Mouse (Mus musculus): ENCODE results near the gene Sugp2. TPM values are rescaled to one million over a fixed set of nuclear protein-coding genes. Genes with fewer than 3 reads are reported as not detected.
A peak's percentile ranks its signal among the peaks of the same experiment; 100 is the strongest.
"Not testable (repeated sequence)": the region's sequence is repeated elsewhere in the genome, so short reads cannot be mapped to it uniquely, and the experiment has no call there.

Gene Sugp2
- polyA plus RNA-seq, 1 experiment from 2014 or later, result 24.4 TPM

- Histone ChIP-seq H3K36me3 (no peaks in the 10 kb centered on the region), H3K27ac (0 out of 2 replicates have a peak overlapping the region, but pooled peaks have one; percentile 90), H3K4me1 (peaks cover 56% of the 10 kb centered on the region)
Observed at GRCm38 (mm10) chr8:70211275-70211674, 22.8 kb upstream of the Sugp2 start.

DNA sequence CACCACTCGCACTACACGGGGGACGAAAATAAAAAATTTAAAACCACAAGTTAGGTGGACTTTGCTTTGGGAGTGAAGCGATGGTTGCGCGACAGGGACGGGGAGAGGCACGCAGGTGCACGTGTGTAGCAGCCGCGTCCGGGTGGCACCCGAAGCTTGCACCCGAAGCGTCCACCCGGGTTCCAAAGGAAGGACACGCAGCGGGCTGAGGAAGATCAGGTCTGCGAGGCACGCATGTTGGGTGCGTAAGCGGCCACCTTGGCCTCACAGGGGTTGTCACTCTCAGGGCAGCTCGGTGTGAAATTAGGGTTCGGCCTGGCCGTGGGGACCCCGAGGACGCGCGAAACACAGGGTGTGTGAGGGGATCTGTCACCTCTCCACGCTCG, 22.3 kb upstream of the Sugp2 start:
- Histone ChIP-seq H3K9ac (peak overlapping the region; percentile 86), H3K27ac (peak overlapping the region; percentile 90), H3K4me1 (peaks cover 56% of the 10 kb centered on the region), H3K27me3 (replicated peaks) (no peaks in the 10 kb centered on the region), H3K4me3 (peak overlapping the region; percentile 72), H3K9me3 (replicated peaks) (no peaks in the 10 kb centered on the region), H3K36me3 (no peaks in the 10 kb centered on the region), H3K4me2 (peak overlapping the region; percentile 98)
- WGBS (ENCODE audit: insufficient replicate concordance), result 1% methylated on average over 31 of the region's 31 CpGs
- no peak for ATAC-seq

More at GRCm38 (mm10) chr8:70211275-70211674, 22.8 kb upstream of the Sugp2 start:
- H3K9ac ChIP-seq, result peak overlapping the region; percentile 86
- H3K4me3 ChIP-seq, result peak overlapping the region; percentile 72
- 61% methylated on average over 1 of the region's 1 CpGs for WGBS (ENCODE audit: insufficient replicate concordance)
- ATAC-seq, result no peak
- no peaks in the 10 kb centered on the region for H3K27me3 ChIP-seq (replicated peaks)
- no peaks in the 10 kb centered on the region for H3K9me3 ChIP-seq (replicated peaks)
- H3K4me2 ChIP-seq, result peak overlapping the region; percentile 98

DNA sequence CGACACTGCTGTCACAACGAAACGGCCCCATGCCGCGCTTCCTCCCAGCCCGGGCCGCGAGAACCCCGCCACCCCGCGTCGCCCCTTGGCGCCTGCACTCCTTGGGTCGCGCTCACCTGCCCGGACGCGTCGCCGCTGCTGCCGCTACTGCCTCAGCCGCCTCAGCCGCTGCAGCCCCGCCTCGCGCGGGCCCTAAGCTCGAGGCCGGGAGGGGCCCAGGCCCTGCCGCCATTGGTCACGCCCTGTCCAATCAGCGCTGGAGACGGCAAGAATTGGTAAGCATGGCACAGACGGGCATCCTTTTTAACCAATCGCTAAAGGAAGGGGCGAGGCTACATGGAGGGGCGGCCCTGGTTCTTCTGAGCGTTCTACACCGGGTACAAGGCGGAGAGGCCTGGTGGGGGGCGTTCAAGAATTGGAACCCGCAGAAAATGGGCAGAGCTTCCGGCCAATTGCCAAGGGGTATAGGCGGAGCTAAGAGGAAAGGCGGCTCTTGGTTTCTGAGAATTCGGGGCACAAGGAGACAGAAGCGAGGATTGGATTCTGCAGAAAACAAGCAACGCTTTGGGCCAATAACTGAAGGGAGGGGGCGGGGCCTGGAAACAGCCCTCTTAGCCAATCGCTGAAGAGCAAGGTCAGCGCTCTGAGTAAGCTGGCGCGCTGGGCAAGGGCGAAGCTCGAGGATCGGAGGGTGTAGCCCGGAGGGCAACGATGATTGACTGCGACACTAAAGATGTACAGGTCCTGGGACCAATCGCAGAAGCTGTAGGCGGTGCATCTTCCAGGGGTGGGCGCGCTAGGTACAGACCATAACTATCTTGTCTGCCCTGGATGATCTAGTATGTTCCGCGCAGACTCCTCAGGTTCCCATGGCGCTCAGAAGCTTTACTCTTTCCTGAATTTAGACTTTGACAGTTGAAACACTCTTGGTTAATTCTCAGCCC, 21.6 kb upstream of the Sugp2 start, which contains the start of gene Slc25a42:
Gene Slc25a42, minus strand, starts transcription at position 194 of the 944 bp plus-strand sequence.
- no peaks in the 10 kb centered on the region for H3K27me3 ChIP-seq (replicated peaks)
- H3K36me3 ChIP-seq, result no peaks in the 10 kb centered on the region
- peak within 1 kb of the TSS; percentile 90 for H3K27ac ChIP-seq
- peaks cover 53% of the 10 kb centered on the region for H3K4me1 ChIP-seq
- H3K9me3 ChIP-seq (replicated peaks), result no peaks in the 10 kb centered on the region
- H3K4me3 ChIP-seq, result peak within 1 kb of the TSS; percentile 72
- H3K4me2 ChIP-seq, result peak within 1 kb of the TSS; percentile 98
- H3K9ac ChIP-seq, result peak within 1 kb of the TSS; percentile 86
- ATAC-seq, result peak; percentile 94
- WGBS (ENCODE audit: insufficient replicate concordance), result under 1% methylated on average over 66 of the region's 66 CpGs

- H3K9me3 ChIP-seq (replicated peaks), result no peaks in the 10 kb centered on the region
- no peaks in the 10 kb centered on the region for H3K36me3 ChIP-seq
- H3K4me1 ChIP-seq, result peaks cover 35% of the 10 kb centered on the region
- no peak overlapping the region for H3K4me3 ChIP-seq
- 67% methylated on average over 3 of the region's 3 CpGs for WGBS (ENCODE audit: insufficient replicate concordance)
- H3K4me2 ChIP-seq, result no peak overlapping the region
- H3K27me3 ChIP-seq (replicated peaks), result no peaks in the 10 kb centered on the region
- no peak overlapping the region for H3K9ac ChIP-seq
- H3K27ac ChIP-seq, result no peak overlapping the region
- no peak for ATAC-seq
Observed at GRCm38 (mm10) chr8:70214411-70214810, 19.6 kb upstream of the Sugp2 start.

DNA sequence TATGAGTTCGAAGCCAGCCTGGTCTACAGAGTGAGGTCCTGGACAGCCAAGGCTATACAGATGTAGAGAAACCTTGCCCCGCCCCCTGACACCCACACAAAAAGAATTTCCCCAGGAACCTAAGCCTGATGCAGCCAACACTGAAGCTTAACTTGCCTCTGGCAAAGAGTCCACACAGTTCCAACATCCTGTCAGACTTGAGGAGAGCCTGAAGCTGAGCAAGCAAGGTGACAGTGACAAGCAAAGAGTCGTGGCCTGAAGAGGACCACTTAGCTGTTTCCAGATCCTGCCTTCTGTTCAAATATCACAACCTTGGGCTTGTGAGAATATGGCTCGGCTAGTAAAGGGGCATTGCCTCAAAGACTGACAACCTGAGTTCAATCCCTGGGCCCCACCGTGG, 18.9 kb upstream of the Sugp2 start:
- Histone ChIP-seq H3K36me3 (no peaks in the 10 kb centered on the region), H3K9ac (no peak overlapping the region), H3K4me3 (no peak overlapping the region), H3K4me2 (no peak overlapping the region), H3K9me3 (replicated peaks) (no peaks in the 10 kb centered on the region), H3K27ac (no peak overlapping the region), H3K27me3 (replicated peaks) (no peaks in the 10 kb centered on the region), H3K4me1 (peaks cover 35% of the 10 kb centered on the region)
- no peak for ATAC-seq
- 63% methylated on average over 5 of the region's 5 CpGs for WGBS (ENCODE audit: insufficient replicate concordance)

- H3K9me3 ChIP-seq (replicated peaks); H3K27me3 ChIP-seq (replicated peaks); H3K4me3 ChIP-seq; H3K9ac ChIP-seq; H3K4me2 ChIP-seq; H3K36me3 ChIP-seq; H3K27ac ChIP-seq; ATAC-seq: not testable (repeated sequence)
- H3K4me1 ChIP-seq, result peaks cover 30% of the 10 kb centered on the region
- 54% methylated on average over 3 of the region's 3 CpGs for WGBS (ENCODE audit: insufficient replicate concordance)
Observed at GRCm38 (mm10) chr8:70216161-70216560, 17.9 kb upstream of the Sugp2 start.

GRCm38 (mm10) chr8:70216566-70216965, 17.5 kb upstream of the Sugp2 start:
- Histone ChIP-seq H3K4me3 (no peak overlapping the region), H3K27ac (no peak overlapping the region), H3K9me3 (replicated peaks) (no peaks in the 10 kb centered on the region), H3K9ac (no peak overlapping the region), H3K4me2 (no peak overlapping the region), H3K27me3 (replicated peaks) (no peaks in the 10 kb centered on the region), H3K36me3 (peaks cover 3% of the 10 kb centered on the region), H3K4me1 (peaks cover 26% of the 10 kb centered on the region)
- WGBS (ENCODE audit: insufficient replicate concordance), result 75% methylated on average over 1 of the region's 1 CpGs
- no peak for ATAC-seq

- no peak for ATAC-seq
- no peak overlapping the region for H3K4me3 ChIP-seq
- H3K9me3 ChIP-seq (replicated peaks), result no peaks in the 10 kb centered on the region
- H3K9ac ChIP-seq, result no peak overlapping the region
- no peaks in the 10 kb centered on the region for H3K27me3 ChIP-seq (replicated peaks)
- no peak overlapping the region for H3K27ac ChIP-seq
- peaks cover 24% of the 10 kb centered on the region for H3K4me1 ChIP-seq
- peaks cover 12% of the 10 kb centered on the region for H3K36me3 ChIP-seq
- H3K4me2 ChIP-seq, result no peak overlapping the region
Observed at GRCm38 (mm10) chr8:70217441-70217840, 16.6 kb upstream of the Sugp2 start.

- 48% methylated on average over 5 of the region's 5 CpGs for WGBS (ENCODE audit: insufficient replicate concordance)
- Histone ChIP-seq H3K27ac (no peak overlapping the region), H3K9me3 (replicated peaks) (no peaks in the 10 kb centered on the region), H3K4me3 (no peak overlapping the region), H3K27me3 (replicated peaks) (no peaks in the 10 kb centered on the region), H3K36me3 (peaks cover 30% of the 10 kb centered on the region), H3K4me2 (no peak overlapping the region), H3K9ac (no peak overlapping the region), H3K4me1 (peaks cover 15% of the 10 kb centered on the region)
- ATAC-seq, result no peak
Observed at GRCm38 (mm10) chr8:70219107-70219684, 14.8 kb upstream of the Sugp2 start.

DNA sequence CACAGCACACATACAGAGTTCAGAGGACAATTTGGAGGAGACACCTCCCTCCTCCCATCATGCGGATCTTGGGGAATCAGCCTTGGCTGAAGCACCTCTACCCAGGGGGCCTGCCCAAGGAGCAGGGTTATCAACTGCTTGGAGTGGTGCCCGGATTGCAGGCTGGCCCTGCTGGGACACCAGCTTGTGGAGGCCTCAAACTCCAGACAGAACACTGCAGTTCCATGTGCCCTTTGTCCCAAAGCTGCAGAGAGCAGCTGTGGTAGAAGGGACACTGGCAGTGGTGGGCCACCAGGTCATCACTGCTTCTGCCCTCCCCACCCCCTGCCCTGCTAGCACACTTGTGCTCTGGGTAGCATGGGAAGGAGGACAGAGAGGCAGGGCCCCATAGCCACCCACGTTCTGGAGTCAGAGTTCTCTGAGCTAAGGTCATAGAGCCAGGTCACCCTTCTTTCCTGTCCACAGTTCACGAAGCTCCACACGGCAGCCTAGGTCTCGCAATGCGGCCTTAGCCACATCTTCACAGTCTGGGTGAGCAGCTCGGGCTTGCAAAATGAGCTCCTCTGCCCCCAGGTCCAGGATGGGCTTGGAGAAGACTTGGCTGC, 13.7 kb upstream of the Sugp2 start:
- Histone ChIP-seq H3K4me3 (no peak overlapping the region), H3K9ac (no peak overlapping the region), H3K9me3 (replicated peaks) (no peaks in the 10 kb centered on the region), H3K27me3 (replicated peaks) (no peaks in the 10 kb centered on the region), H3K4me1 (peaks cover 15% of the 10 kb centered on the region), H3K36me3 (peaks cover 41% of the 10 kb centered on the region), H3K4me2 (no peak overlapping the region), H3K27ac (peak overlapping the region; percentile 28; the same call in 1 of the 2 replicates)
- ATAC-seq, result no peak
- WGBS (ENCODE audit: insufficient replicate concordance), result 71% methylated on average over 8 of the region's 8 CpGs

GRCm38 (mm10) chr8:70220911-70221310, 13.1 kb upstream of the Sugp2 start:
- H3K4me3 ChIP-seq, result no peak overlapping the region
- H3K9me3 ChIP-seq (replicated peaks), result no peaks in the 10 kb centered on the region
- no peak overlapping the region for H3K27ac ChIP-seq
- no peak for ATAC-seq
- whole genome bisulfite sequencing (ENCODE audit: insufficient replicate concordance), result 90% methylated on average over 3 of the region's 3 CpGs
- no peak overlapping the region for H3K4me2 ChIP-seq
- H3K9ac ChIP-seq, result no peak overlapping the region
- peaks cover 47% of the 10 kb centered on the region for H3K36me3 ChIP-seq
- peaks cover 15% of the 10 kb centered on the region for H3K4me1 ChIP-seq
- H3K27me3 ChIP-seq (replicated peaks), result no peaks in the 10 kb centered on the region

- Histone ChIP-seq H3K9me3 (replicated peaks) (no peaks in the 10 kb centered on the region), H3K4me2 (no peak overlapping the region), H3K4me1 (peaks cover 15% of the 10 kb centered on the region), H3K27ac (no peak overlapping the region), H3K9ac (no peak overlapping the region), H3K4me3 (no peak overlapping the region), H3K36me3 (peaks cover 51% of the 10 kb centered on the region), H3K27me3 (replicated peaks) (no peaks in the 10 kb centered on the region)
- no peak for ATAC-seq
- WGBS (ENCODE audit: insufficient replicate concordance), result 95% methylated on average over 12 of the region's 12 CpGs
Observed at GRCm38 (mm10) chr8:70222041-70222440, 12.0 kb upstream of the Sugp2 start.
